Mouse (Mus musculus) bone marrow, adult 2 months (tissue): ENCODE results near the gene Hist1h1b.
"Not testable (repeated sequence)": the region's sequence is repeated elsewhere in the genome, so short reads cannot be mapped to it uniquely, and the experiment has no call there.

Experiments used
- CTCF ChIP-seq: fragments of 200-500 bp; IDR thresholded peaks from 2 replicates; pipeline ENCODE4 v1.5.1; 2011; ENCODE audit warnings: low read length, control low read depth; ENCODE audit not compliant: control insufficient read depth, insufficient read depth
- POLR2A ChIP-seq: fragments of 200-500 bp; IDR thresholded peaks from 2 replicates; pipeline ENCODE4 v1.6.1; 2011; ENCODE audit warnings: low read depth, mild to moderate bottlenecking, control low read depth, low read length, borderline replicate concordance; ENCODE audit not compliant: control insufficient read depth

DNA sequence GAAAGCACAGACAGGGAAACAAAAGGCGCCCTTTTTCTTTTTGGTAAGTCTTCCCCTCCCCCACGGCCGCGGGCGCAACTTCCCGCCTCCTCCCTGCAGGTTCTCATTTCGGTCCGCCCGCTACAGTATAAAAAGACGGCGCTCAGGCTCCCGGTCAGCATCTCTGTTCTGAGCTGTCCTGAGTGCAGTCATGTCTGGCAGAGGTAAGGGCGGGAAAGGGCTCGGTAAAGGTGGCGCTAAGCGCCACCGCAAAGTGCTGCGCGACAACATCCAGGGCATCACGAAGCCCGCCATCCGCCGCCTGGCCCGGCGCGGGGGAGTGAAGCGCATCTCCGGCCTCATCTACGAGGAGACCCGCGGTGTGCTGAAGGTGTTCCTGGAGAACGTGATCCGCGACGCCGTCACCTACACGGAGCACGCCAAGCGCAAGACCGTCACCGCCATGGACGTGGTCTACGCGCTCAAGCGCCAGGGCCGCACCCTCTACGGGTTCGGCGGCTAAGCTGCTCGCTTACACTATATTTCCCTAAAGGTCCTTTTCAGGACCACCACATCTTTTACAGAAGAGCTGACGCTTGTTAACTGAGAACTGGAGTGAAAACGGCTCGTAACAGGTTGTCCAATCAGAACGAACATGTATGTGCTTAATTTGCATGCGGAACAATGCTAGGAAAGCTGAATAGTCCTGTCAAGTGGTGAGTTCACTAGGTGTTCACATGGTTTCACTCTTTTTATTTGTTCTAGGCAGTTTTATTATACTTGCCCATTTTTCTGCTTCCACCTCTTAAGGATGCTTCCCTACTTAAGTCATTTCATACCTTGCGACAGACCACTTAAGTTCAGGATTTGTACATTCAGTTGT, 45.3 kb downstream of the Hist1h1b start, which contains the start of gene Hist1h4j:
- not testable (repeated sequence) for TF ChIP-seq CTCF
- TF ChIP-seq POLR2A, result peak; percentile 98
